Mouse (Mus musculus): Measurements from ENCODE around the gene Tmem110. TPM values are rescaled to one million over a fixed set of nuclear protein-coding genes. Genes with fewer than 3 reads are reported as not detected.

Tmem110 gene
- polyA plus RNA-seq, 1 experiment from 2014 or later: 38.7 TPM

DNA sequence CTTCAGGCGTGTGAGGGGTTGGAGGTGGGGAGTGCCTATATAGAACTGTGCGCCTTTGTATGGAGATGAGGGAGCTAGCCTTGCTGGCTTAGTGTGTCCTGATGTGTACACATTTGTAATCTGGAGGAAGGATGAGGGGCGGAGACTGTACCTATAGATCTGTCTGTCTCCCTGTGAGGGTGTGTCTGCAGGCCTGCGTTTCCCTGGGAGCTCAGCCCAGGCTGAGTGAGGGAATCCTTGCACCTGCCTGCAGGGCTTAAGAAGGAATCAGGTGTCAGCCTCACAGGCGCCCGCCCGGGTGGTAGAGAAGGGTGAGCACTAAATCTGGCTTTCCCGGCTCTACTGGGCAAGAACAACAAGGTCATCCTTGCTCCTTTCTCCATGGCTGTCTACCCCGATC, 54.4 kb downstream of the Tmem110 start:
- no peaks in the 10 kb centered on the region for H3K27me3 ChIP-seq (ENCODE audit: control insufficient read depth, insufficient read depth, low read length)
- no peaks in the 10 kb centered on the region for H3K9me3 ChIP-seq (ENCODE audit: control insufficient read depth, low read length)
- H3K9ac ChIP-seq (ENCODE audit: low read length): no peak overlapping the region
- no peak overlapping the region for H3K4me2 ChIP-seq (ENCODE audit: low read depth, severe bottlenecking)
- DNase-seq (ENCODE audit: low spot score) (no peak), ATAC-seq (ENCODE audit: insufficient number of reproducible peaks, low FRiP score, low TSS enrichment, low read depth) (no peak)
- H3K36me3 ChIP-seq (ENCODE audit: control insufficient read depth, insufficient read depth, low read length): no peaks in the 10 kb centered on the region
- no peak overlapping the region for H3K27ac ChIP-seq (replicated peaks; ENCODE audit: low read depth, low read length)
- 59% methylated on average over 9 of the region's 9 CpGs for WGBS
- H3K4me3 ChIP-seq (ENCODE audit: low read depth, low read length): no peak overlapping the region
- H3K4me1 ChIP-seq (ENCODE audit: control insufficient read depth, insufficient read depth, low read length): no peaks in the 10 kb centered on the region

DNA sequence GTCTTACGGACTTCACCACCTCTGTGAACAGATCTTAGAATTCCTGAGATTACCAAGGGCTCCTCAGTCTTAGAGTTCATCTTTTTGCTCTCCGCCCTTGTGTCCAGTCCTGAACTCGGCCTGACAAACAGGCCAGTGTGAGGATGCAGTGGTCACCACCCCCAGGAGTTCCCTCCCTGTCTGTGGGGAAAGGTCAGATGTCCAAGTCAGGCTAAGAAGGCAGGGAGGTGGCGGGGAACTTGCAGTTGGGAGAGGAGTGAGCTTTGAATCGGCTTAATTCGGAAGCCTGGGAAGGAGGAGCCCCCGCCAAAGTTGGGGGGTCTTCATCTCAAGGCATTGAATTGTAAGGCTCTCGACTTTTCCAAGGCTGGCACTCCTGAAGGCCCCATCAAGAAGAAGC, 54.9 kb downstream of the Tmem110 start:
- WGBS: 82% methylated on average over 8 of the region's 8 CpGs
- no peak overlapping the region for H3K4me3 ChIP-seq (ENCODE audit: low read depth, low read length)
- H3K27ac ChIP-seq (replicated peaks; ENCODE audit: low read depth, low read length): no peak overlapping the region
- no peaks in the 10 kb centered on the region for H3K4me1 ChIP-seq (ENCODE audit: control insufficient read depth, insufficient read depth, low read length)
- no peaks in the 10 kb centered on the region for H3K27me3 ChIP-seq (ENCODE audit: control insufficient read depth, insufficient read depth, low read length)
- H3K36me3 ChIP-seq (ENCODE audit: control insufficient read depth, insufficient read depth, low read length): no peaks in the 10 kb centered on the region
- no peaks in the 10 kb centered on the region for H3K9me3 ChIP-seq (ENCODE audit: control insufficient read depth, low read length)
- DNase-seq (ENCODE audit: low spot score) (no peak), ATAC-seq (ENCODE audit: insufficient number of reproducible peaks, low FRiP score, low TSS enrichment, low read depth) (no peak)
- H3K9ac ChIP-seq (ENCODE audit: low read length): no peak overlapping the region
- H3K4me2 ChIP-seq (ENCODE audit: low read depth, severe bottlenecking): no peak overlapping the region

DNA sequence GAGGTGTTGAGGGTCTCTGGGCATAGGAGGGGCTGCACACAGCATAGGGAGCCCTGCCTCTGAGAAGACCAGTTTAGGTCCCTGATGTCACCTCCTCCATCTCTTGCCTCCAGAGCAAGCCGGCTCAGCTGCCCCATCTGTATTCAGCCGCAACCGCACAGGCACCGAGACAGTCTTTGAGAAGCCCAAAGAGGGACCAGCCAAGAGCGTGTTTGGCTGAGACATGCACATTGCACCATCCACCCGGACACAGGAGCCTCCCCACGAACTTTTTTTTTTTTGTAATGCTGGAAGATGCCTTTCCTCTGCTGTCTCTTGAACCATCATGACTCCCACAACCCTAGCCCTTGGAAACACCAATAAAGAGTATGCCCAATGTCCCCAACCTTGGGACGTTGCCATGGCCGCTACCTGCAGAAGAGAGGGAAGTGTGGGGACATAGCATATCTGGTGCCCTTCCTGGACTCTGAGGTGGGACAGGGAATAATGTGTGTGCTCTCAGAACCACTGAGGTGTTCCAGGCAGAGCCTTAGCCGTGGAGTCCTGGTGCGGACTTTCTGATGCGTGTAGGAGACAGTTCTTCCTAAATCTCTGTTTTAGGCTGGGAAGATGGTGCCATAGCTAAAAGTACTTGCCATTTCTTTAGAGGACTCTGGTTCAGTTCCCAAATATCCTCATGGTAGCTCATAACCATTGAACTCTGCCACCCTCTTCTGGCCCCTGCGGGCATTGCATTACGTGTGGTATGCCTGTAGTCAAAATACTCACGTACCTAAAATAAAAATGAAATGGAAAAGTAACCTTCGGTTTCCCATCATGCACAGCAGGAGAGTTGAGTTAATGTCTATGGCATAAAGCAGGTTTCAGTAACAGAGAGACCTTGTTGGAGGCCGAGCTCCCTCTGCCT, 55.7 kb downstream of the Tmem110 start:
- Histone ChIP-seq H3K27ac (replicated peaks; ENCODE audit: low read depth, low read length) (no peak overlapping the region), H3K27me3 (ENCODE audit: control insufficient read depth, insufficient read depth, low read length) (no peaks in the 10 kb centered on the region), H3K4me1 (ENCODE audit: control insufficient read depth, insufficient read depth, low read length) (no peaks in the 10 kb centered on the region), H3K9ac (ENCODE audit: low read length) (no peak overlapping the region), H3K4me2 (ENCODE audit: low read depth, severe bottlenecking) (no peak overlapping the region), H3K9me3 (ENCODE audit: control insufficient read depth, low read length) (no peaks in the 10 kb centered on the region), H3K4me3 (ENCODE audit: low read depth, low read length) (no peak overlapping the region), H3K36me3 (ENCODE audit: control insufficient read depth, insufficient read depth, low read length) (no peaks in the 10 kb centered on the region)
- ATAC-seq (ENCODE audit: insufficient number of reproducible peaks, low FRiP score, low TSS enrichment, low read depth) (no peak), DNase-seq (ENCODE audit: low spot score) (peak; percentile 60)
- 84% methylated on average over 17 of the region's 17 CpGs for WGBS

DNA sequence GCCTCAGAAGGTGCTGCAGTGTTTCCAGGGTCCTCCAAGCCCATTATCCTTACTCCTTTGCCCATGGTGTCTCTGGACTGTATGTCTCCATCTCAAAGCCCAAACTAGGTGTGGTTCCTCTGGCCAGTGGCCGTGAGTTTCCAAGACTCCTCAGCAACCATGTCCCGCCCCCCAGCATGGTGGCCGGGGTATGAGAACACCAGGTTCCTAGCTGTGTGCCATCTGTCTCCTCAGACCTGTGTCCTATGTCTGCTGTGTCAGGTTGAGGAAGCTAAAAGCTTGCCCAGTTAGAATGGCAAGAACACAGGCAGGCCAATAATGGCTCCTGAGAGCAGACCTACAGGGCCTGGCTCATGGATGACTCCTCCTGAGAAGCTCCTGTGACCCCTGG, 56.3 kb downstream of the Tmem110 start:
- Histone ChIP-seq H3K4me1 (ENCODE audit: control insufficient read depth, insufficient read depth, low read length) (no peaks in the 10 kb centered on the region), H3K9ac (ENCODE audit: low read length) (no peak overlapping the region), H3K36me3 (ENCODE audit: control insufficient read depth, insufficient read depth, low read length) (no peaks in the 10 kb centered on the region), H3K9me3 (ENCODE audit: control insufficient read depth, low read length) (no peaks in the 10 kb centered on the region), H3K27me3 (ENCODE audit: control insufficient read depth, insufficient read depth, low read length) (no peaks in the 10 kb centered on the region), H3K4me3 (ENCODE audit: low read depth, low read length) (no peak overlapping the region), H3K27ac (replicated peaks; ENCODE audit: low read depth, low read length) (no peak overlapping the region), H3K4me2 (ENCODE audit: low read depth, severe bottlenecking) (no peak overlapping the region)
- 88% methylated on average over 3 of the region's 3 CpGs for WGBS
- ATAC-seq (ENCODE audit: insufficient number of reproducible peaks, low FRiP score, low TSS enrichment, low read depth) (no peak), DNase-seq (ENCODE audit: low spot score) (no peak)

DNA sequence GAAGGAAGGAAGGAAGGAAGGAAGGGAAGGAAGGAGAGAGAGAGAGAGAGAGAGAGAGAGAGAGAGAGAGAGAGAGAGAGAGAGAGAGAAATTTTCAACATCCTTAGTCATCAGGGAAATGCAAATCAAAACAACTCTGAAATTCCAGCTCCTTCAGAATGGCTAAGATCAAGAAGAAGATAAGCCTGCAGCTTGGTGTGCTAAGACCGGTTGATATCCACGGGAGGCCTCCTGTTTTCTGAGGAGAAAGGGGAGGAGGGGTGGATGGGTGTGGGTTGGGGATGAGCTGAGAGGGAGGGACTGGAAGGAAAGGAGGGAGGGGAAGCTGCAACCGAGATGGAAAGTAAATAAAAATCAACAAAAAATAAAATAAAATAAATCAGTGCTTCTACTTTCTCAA, 59.9 kb downstream of the Tmem110 start:
- H3K9ac ChIP-seq (ENCODE audit: low read length): no peak overlapping the region
- H3K9me3 ChIP-seq (ENCODE audit: control insufficient read depth, low read length): no peaks in the 10 kb centered on the region
- no peak for DNase-seq (ENCODE audit: low spot score)
- no peaks in the 10 kb centered on the region for H3K36me3 ChIP-seq (ENCODE audit: control insufficient read depth, insufficient read depth, low read length)
- H3K27ac ChIP-seq (replicated peaks; ENCODE audit: low read depth, low read length): no peak overlapping the region
- 22% methylated on average over 3 of the region's 3 CpGs for WGBS
- H3K4me1 ChIP-seq (ENCODE audit: control insufficient read depth, insufficient read depth, low read length): peaks cover 3% of the 10 kb centered on the region; the same call in 1 of the 2 replicates
- no peak for ATAC-seq (ENCODE audit: insufficient number of reproducible peaks, low FRiP score, low TSS enrichment, low read depth)
- H3K4me2 ChIP-seq (ENCODE audit: low read depth, severe bottlenecking): no peak overlapping the region
- H3K27me3 ChIP-seq (ENCODE audit: control insufficient read depth, insufficient read depth, low read length): no peaks in the 10 kb centered on the region
- no peak overlapping the region for H3K4me3 ChIP-seq (ENCODE audit: low read depth, low read length)

DNA sequence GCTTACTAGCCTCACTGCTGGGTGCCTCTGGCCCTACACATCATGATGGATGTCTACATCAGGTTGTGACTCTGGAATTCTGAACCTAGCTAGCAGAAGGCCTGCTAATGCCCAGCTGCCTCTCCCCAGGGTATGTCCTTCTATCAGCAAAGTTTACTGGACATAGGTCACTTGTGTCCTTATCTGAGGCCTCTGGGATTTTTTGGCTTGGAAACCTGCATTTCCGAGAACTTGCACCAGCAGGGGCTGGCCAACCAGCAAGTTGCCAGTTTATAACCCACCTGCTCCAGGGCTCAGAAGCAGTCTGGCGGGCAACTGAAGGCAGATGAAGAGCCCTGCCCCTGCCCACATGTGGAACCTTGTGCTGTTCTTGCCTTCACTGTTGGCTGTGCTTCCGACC, 60.8 kb downstream of the Tmem110 start, which contains the start of gene Itih4:
Itih4 (plus strand) TSS at position 273 of the 400 bp plus-strand sequence.
- WGBS: 91% methylated on average over 3 of the region's 3 CpGs
- H3K27me3 ChIP-seq (ENCODE audit: control insufficient read depth, insufficient read depth, low read length): no peaks in the 10 kb centered on the region
- no peak for ATAC-seq (ENCODE audit: insufficient number of reproducible peaks, low FRiP score, low TSS enrichment, low read depth)

DNA sequence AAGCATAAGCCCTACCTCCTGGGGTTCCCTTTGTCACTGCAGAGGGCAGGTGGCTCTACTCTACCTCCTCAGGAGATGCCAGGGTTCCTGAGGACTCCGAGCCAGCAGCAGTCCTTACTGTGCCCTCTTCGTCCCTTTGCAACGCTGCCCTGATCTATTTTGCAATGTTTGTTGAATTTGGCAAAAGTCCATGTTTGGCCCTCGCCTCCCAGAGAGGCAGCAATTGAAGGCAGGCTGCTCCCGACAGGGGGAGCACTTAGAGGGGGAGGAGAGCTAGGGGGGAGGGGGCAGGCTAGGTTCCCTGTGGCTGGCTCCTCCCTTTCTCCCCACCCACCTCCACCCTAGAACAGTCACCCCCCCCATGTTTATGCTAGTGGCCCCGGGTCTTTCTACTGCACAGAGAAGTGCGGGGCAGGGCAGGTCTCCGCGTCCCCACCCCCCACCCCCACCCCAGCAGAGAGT, 62.9 kb downstream of the Tmem110 start:
- DNase-seq (ENCODE audit: low spot score): no peak
- Histone ChIP-seq H3K9ac (ENCODE audit: low read length) (no peak overlapping the region), H3K36me3 (ENCODE audit: control insufficient read depth, insufficient read depth, low read length) (no peaks in the 10 kb centered on the region), H3K27me3 (ENCODE audit: control insufficient read depth, insufficient read depth, low read length) (no peaks in the 10 kb centered on the region), H3K9me3 (ENCODE audit: control insufficient read depth, low read length) (no peaks in the 10 kb centered on the region), H3K4me3 (ENCODE audit: low read depth, low read length) (no peak overlapping the region), H3K27ac (replicated peaks; ENCODE audit: low read depth, low read length) (no peak overlapping the region), H3K4me2 (ENCODE audit: low read depth, severe bottlenecking) (no peak overlapping the region), H3K4me1 (ENCODE audit: control insufficient read depth, insufficient read depth, low read length) (peaks cover 3% of the 10 kb centered on the region; the same call in 1 of the 2 replicates)
- no peak for ATAC-seq (ENCODE audit: insufficient number of reproducible peaks, low FRiP score, low TSS enrichment, low read depth)
- WGBS: 24% methylated on average over 9 of the region's 9 CpGs

More for the DNA sequence above, 60.8 kb downstream of the Tmem110 start, which contains the start of gene Itih4:
- Histone ChIP-seq H3K27ac (replicated peaks; ENCODE audit: low read depth, low read length) (no peak within 1 kb of the TSS), H3K4me1 (ENCODE audit: control insufficient read depth, insufficient read depth, low read length) (peaks cover 3% of the 10 kb centered on the region; the same call in 1 of the 2 replicates), H3K36me3 (ENCODE audit: control insufficient read depth, insufficient read depth, low read length) (no peaks in the 10 kb centered on the region), H3K9ac (ENCODE audit: low read length) (no peak within 1 kb of the TSS), H3K4me2 (ENCODE audit: low read depth, severe bottlenecking) (no peak within 1 kb of the TSS), H3K9me3 (ENCODE audit: control insufficient read depth, low read length) (no peaks in the 10 kb centered on the region), H3K4me3 (ENCODE audit: low read depth, low read length) (no peak within 1 kb of the TSS)
- DNase-seq (ENCODE audit: low spot score): no peak

DNA sequence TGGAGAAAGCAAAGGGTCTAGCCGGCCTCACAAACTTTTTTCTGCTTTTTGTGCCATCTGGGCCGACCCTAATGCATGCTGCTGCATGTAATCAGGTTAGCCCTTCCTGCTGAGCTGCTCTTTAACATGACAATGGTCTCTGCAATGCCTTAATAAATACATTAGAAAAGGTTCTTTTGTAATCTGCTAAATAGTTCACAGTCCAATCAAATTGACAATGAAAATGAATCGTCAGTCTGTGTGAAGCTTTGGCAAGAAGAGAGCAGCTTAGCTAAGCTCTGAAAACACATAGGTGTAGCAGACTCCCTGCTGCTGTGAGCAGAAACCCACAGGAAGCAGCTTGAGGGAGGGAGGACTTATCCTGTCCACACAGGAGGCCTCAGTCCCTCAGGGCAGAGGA, 74.6 kb downstream of the Tmem110 start:
- Histone ChIP-seq H3K36me3 (ENCODE audit: control insufficient read depth, insufficient read depth, low read length) (no peaks in the 10 kb centered on the region), H3K27ac (replicated peaks; ENCODE audit: low read depth, low read length) (no peak overlapping the region), H3K9ac (ENCODE audit: low read length) (no peak overlapping the region), H3K9me3 (ENCODE audit: control insufficient read depth, low read length) (no peaks in the 10 kb centered on the region), H3K27me3 (ENCODE audit: control insufficient read depth, insufficient read depth, low read length) (no peaks in the 10 kb centered on the region), H3K4me3 (ENCODE audit: low read depth, low read length) (no peak overlapping the region), H3K4me1 (ENCODE audit: control insufficient read depth, insufficient read depth, low read length) (no peaks in the 10 kb centered on the region), H3K4me2 (ENCODE audit: low read depth, severe bottlenecking) (no peak overlapping the region)
- ATAC-seq (ENCODE audit: insufficient number of reproducible peaks, low FRiP score, low TSS enrichment, low read depth): no peak
- no peak for DNase-seq (ENCODE audit: low spot score)
- 69% methylated on average over 3 of the region's 3 CpGs for WGBS
